18 mouse cellular contexts compared by ENCODE assay signal in the genomic region with DNA sequence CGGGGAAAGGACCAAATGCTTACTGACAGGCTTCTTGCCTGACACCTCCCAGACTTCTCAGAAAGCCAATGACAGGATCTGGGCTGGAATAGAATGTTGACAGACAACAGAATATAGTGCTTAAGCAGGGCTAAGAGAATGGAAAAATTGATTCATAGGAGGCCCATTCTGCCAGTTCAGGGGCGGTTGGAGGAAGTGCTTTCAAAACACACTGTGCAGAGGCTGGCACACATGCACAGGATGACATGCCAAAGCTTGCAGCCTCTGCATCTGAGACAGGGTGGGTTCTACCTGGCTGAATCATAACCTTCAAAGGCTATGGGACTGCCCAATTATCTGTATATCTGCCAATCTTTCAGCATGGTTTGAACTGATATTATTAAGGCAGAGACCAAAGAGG.
DNase-seq lines count a peak whose midpoint lies in the region; ATAC-seq lines count a peak whose summit lies in the region.
"Had no signal": no experiment of that assay in that cellular context is flagged by ENCODE, and none has a peak within 500 bp of the region (broad histone marks: within the 10 kb centered on the region; RNA-seq: fewer than 3 reads in every experiment).

No protein-coding gene starts in this region.

- H3K4me3 ChIP-seq in heart, embryonic 15.5 days, result no peak overlapping the region
- H3K4me3 ChIP-seq: kidney, embryonic 15.5 days; limb, embryonic 12.5 days; midbrain, embryonic 13.5 days had no signal

- 25% methylated on average over 2 of the region's 2 CpGs for WGBS in heart, embryonic 15.5 days

- DNase-seq in adrenal gland, postnatal 36 days, result peak; percentile 13 to 21
- no peak for DNase-seq in adrenal gland, postnatal 25 days
- DNase-seq in heart, postnatal 36 days, result no peak
- no peak for DNase-seq in kidney, adult 9 months
- no peak for DNase-seq in right cerebral cortex, postnatal 10 days (ENCODE audit: low spot score in 2 of 2)
- DNase-seq: B cell, adult 2 months; cerebellum, postnatal 10 days; gastrocnemius, postnatal 36 days; lung, embryonic 14.5 days had no signal

- H3K9ac ChIP-seq in heart, embryonic 15.5 days, result no peak overlapping the region
- H3K9ac ChIP-seq: kidney, embryonic 15.5 days; limb, embryonic 12.5 days; lung, embryonic 14.5 days; midbrain, embryonic 13.5 days had no signal

- H3K36me3 ChIP-seq in heart, embryonic 15.5 days, result no peaks in the 10 kb centered on the region
- H3K36me3 ChIP-seq: kidney, embryonic 15.5 days; limb, embryonic 12.5 days; midbrain, embryonic 13.5 days had no signal

- ATAC-seq in heart, embryonic 15.5 days (replicated peaks; ENCODE audit: insufficient number of reproducible peaks, insufficient read depth, low FRiP score, low read depth), result peak; percentile 74
- ATAC-seq in common myeloid progenitor, adult 5-6 weeks (replicated peaks; ENCODE audit: low read depth, poor library complexity, severe bottlenecking), result 0 out of 2 replicates have a peak, but pooled peaks have one; percentile 18
- ATAC-seq in megakaryocyte progenitor cell, adult 5-6 weeks (replicated peaks; ENCODE audit: poor library complexity), result peak; percentile 52
- ATAC-seq: activated CD4-positive, CD25-positive, alpha-beta regulatory T cell, adult 4 months; forebrain, embryonic 14.5 days; hindbrain, embryonic 16.5 days; midbrain, embryonic 13.5 days had no signal

- H3K4me1 ChIP-seq in heart, embryonic 15.5 days (replicated peaks), result 0 out of 2 replicates have a peak, but pooled peaks cover 5% of the 10 kb centered on the region
- H3K4me1 ChIP-seq: kidney, embryonic 15.5 days; limb, embryonic 12.5 days; midbrain, embryonic 13.5 days had no signal

- no peaks in the 10 kb centered on the region for H3K27me3 ChIP-seq in heart, embryonic 15.5 days
- H3K27me3 ChIP-seq: kidney, embryonic 15.5 days; limb, embryonic 12.5 days; midbrain, embryonic 13.5 days had no signal

- H3K9me3 ChIP-seq in heart, embryonic 15.5 days (replicated peaks), result no peaks in the 10 kb centered on the region
- H3K9me3 ChIP-seq: kidney, embryonic 15.5 days; limb, embryonic 12.5 days; midbrain, embryonic 13.5 days had no signal

- H3K4me2 ChIP-seq in heart, embryonic 15.5 days, result no peak overlapping the region
- H3K4me2 ChIP-seq: kidney, embryonic 15.5 days; limb, embryonic 12.5 days; lung, embryonic 14.5 days; midbrain, embryonic 13.5 days had no signal

- peak overlapping the region; percentile 33; the same call in 1 of the 2 replicates for H3K27ac ChIP-seq in heart, embryonic 15.5 days
- H3K27ac ChIP-seq: kidney, embryonic 15.5 days; limb, embryonic 12.5 days; midbrain, embryonic 13.5 days had no signal

- intact Hi-C loops in heart, postnatal 36 days (cut with DNase I), result no loop called here

Comparison
In these comparisons a context has a peak if more than half of its experiments do, and no peak if none do; other contexts are left out.
1. DNase-seq: peak in adrenal gland, postnatal 36 days (2 of 2); none in adrenal gland, postnatal 25 days (single experiment), heart, postnatal 36 days (0 of 2), kidney, adult 9 months (single experiment) and right cerebral cortex, postnatal 10 days (0 of 2).
2. ATAC-seq: peak in every context shown above with its lines; median percentile 74 in heart, embryonic 15.5 days; 52 in megakaryocyte progenitor cell, adult 5-6 weeks; 18 in common myeloid progenitor, adult 5-6 weeks.